Mouse (Mus musculus): ENCODE measurements at regions not wholly inside any gene's neighbourhood (a gene's known extent, or its start where the extent isn't known, plus 50 kb on each side); places are given as distances from the start of the nearest gene placed in this dataset.
"Not testable (repeated sequence)": the region's sequence is repeated elsewhere in the genome, so short reads cannot be mapped to it uniquely, and the experiment has no call there.

- H3K9ac ChIP-seq (ENCODE audit: low read length); H3K4me1 ChIP-seq (ENCODE audit: control insufficient read depth, insufficient read depth, low read length); H3K4me3 ChIP-seq (ENCODE audit: low read length); H3K27me3 ChIP-seq (ENCODE audit: control insufficient read depth, insufficient read depth, low read length); H3K4me2 ChIP-seq (ENCODE audit: low read depth, low read length); H3K36me3 ChIP-seq (ENCODE audit: control insufficient read depth, insufficient read depth); H3K9me3 ChIP-seq (replicated peaks; ENCODE audit: control insufficient read depth, low read length); H3K27ac ChIP-seq (ENCODE audit: low read length); ATAC-seq (replicated peaks; ENCODE audit: extremely low read depth, insufficient read depth, low FRiP score): not testable (repeated sequence)
- WGBS: 72% methylated on average over 3 of the region's 3 CpGs
Observed at GRCm38 (mm10) chrX:77425728-77426102, 85.1 kb upstream of the Tbl1x start.

- H3K27ac ChIP-seq (ENCODE audit: low read length); H3K4me1 ChIP-seq (ENCODE audit: control insufficient read depth, insufficient read depth, low read length); H3K9me3 ChIP-seq (replicated peaks; ENCODE audit: control insufficient read depth, low read length); H3K27me3 ChIP-seq (ENCODE audit: control insufficient read depth, insufficient read depth, low read length); H3K36me3 ChIP-seq (ENCODE audit: control insufficient read depth, insufficient read depth); H3K4me2 ChIP-seq (ENCODE audit: low read depth, low read length); H3K9ac ChIP-seq (ENCODE audit: low read length); ATAC-seq (replicated peaks; ENCODE audit: extremely low read depth, insufficient read depth, low FRiP score); H3K4me3 ChIP-seq (ENCODE audit: low read length): not testable (repeated sequence)
- WGBS: 80% methylated on average over 6 of the region's 6 CpGs
Observed at GRCm38 (mm10) chrX:77426836-77427235, 84.0 kb upstream of the Tbl1x start.

- peak overlapping the region; percentile 62 for H3K27ac ChIP-seq (ENCODE audit: low read length)
- H3K9me3 ChIP-seq (replicated peaks; ENCODE audit: control insufficient read depth, low read length): no peaks in the 10 kb centered on the region; the same call in 1 of the 2 replicates
- H3K4me1 ChIP-seq (ENCODE audit: control insufficient read depth, insufficient read depth, low read length): peaks cover 4% of the 10 kb centered on the region; the same call in 1 of the 2 replicates
- H3K4me2 ChIP-seq (ENCODE audit: low read depth, low read length): no peak overlapping the region
- H3K4me3 ChIP-seq (ENCODE audit: low read length): no peak overlapping the region
- whole genome bisulfite sequencing: 55% methylated on average over 2 of the region's 2 CpGs
- no peak overlapping the region for H3K9ac ChIP-seq (ENCODE audit: low read length)
- H3K36me3 ChIP-seq (ENCODE audit: control insufficient read depth, insufficient read depth): no peaks in the 10 kb centered on the region
- no peak for ATAC-seq (replicated peaks; ENCODE audit: extremely low read depth, insufficient read depth, low FRiP score)
- H3K27me3 ChIP-seq (ENCODE audit: control insufficient read depth, insufficient read depth, low read length): no peaks in the 10 kb centered on the region
Observed at GRCm38 (mm10) chrX:77432001-77432565, 78.7 kb upstream of the Tbl1x start.

- H3K9me3 ChIP-seq (replicated peaks; ENCODE audit: control insufficient read depth, low read length): no peaks in the 10 kb centered on the region; the same call in 1 of the 2 replicates
- H3K4me1 ChIP-seq (ENCODE audit: control insufficient read depth, insufficient read depth, low read length): peaks cover 4% of the 10 kb centered on the region; the same call in 1 of the 2 replicates
- no peaks in the 10 kb centered on the region for H3K36me3 ChIP-seq (ENCODE audit: control insufficient read depth, insufficient read depth)
- peak overlapping the region; percentile 57 for H3K4me2 ChIP-seq (ENCODE audit: low read depth, low read length)
- 9% methylated on average over 28 of the region's 29 CpGs for WGBS
- no peaks in the 10 kb centered on the region for H3K27me3 ChIP-seq (ENCODE audit: control insufficient read depth, insufficient read depth, low read length)
- no peak overlapping the region for H3K9ac ChIP-seq (ENCODE audit: low read length)
- H3K4me3 ChIP-seq (ENCODE audit: low read length): peak overlapping the region; percentile 39
- ATAC-seq (replicated peaks; ENCODE audit: extremely low read depth, insufficient read depth, low FRiP score): peak; percentile 94
- H3K27ac ChIP-seq (ENCODE audit: low read length): peak overlapping the region; percentile 62
Observed at GRCm38 (mm10) chrX:77432846-77433810, 77.7 kb upstream of the Tbl1x start.

- no peak; the same call in 1 of the 2 replicates for ATAC-seq (replicated peaks; ENCODE audit: extremely low read depth, insufficient read depth, low FRiP score)
- Histone ChIP-seq H3K4me3 (ENCODE audit: low read length) (peak overlapping the region; percentile 39), H3K27ac (ENCODE audit: low read length) (peak overlapping the region; percentile 62), H3K27me3 (ENCODE audit: control insufficient read depth, insufficient read depth, low read length) (no peaks in the 10 kb centered on the region), H3K9ac (ENCODE audit: low read length) (no peak overlapping the region), H3K4me1 (ENCODE audit: control insufficient read depth, insufficient read depth, low read length) (peaks cover 4% of the 10 kb centered on the region; the same call in 1 of the 2 replicates), H3K36me3 (ENCODE audit: control insufficient read depth, insufficient read depth) (no peaks in the 10 kb centered on the region), H3K9me3 (replicated peaks; ENCODE audit: control insufficient read depth, low read length) (no peaks in the 10 kb centered on the region; the same call in 1 of the 2 replicates), H3K4me2 (ENCODE audit: low read depth, low read length) (peak overlapping the region; percentile 57)
- WGBS: 10% methylated on average over 3 of the region's 3 CpGs
Observed at GRCm38 (mm10) chrX:77433811-77434192, 77.0 kb upstream of the Tbl1x start.

- Histone ChIP-seq H3K36me3 (ENCODE audit: control insufficient read depth, insufficient read depth) (no peaks in the 10 kb centered on the region), H3K9me3 (replicated peaks; ENCODE audit: control insufficient read depth, low read length) (no peaks in the 10 kb centered on the region), H3K9ac (ENCODE audit: low read length) (no peak overlapping the region), H3K27me3 (ENCODE audit: control insufficient read depth, insufficient read depth, low read length) (no peaks in the 10 kb centered on the region), H3K27ac (ENCODE audit: low read length) (no peak overlapping the region), H3K4me2 (ENCODE audit: low read depth, low read length) (no peak overlapping the region), H3K4me1 (ENCODE audit: control insufficient read depth, insufficient read depth, low read length) (peaks cover 3% of the 10 kb centered on the region; the same call in 1 of the 2 replicates), H3K4me3 (ENCODE audit: low read length) (no peak overlapping the region)
- 44% methylated on average over 3 of the region's 3 CpGs for WGBS
- ATAC-seq (replicated peaks; ENCODE audit: extremely low read depth, insufficient read depth, low FRiP score): no peak
Observed at GRCm38 (mm10) chrX:77443852-77444492, 66.8 kb upstream of the Tbl1x start.

GRCm38 (mm10) chrX:77446755-77447154 lies 64.1 kb upstream of the Tbl1x start:
- Histone ChIP-seq H3K9ac (ENCODE audit: low read length) (no peak overlapping the region), H3K36me3 (ENCODE audit: control insufficient read depth, insufficient read depth) (no peaks in the 10 kb centered on the region), H3K4me1 (ENCODE audit: control insufficient read depth, insufficient read depth, low read length) (peaks cover 3% of the 10 kb centered on the region; the same call in 1 of the 2 replicates), H3K9me3 (replicated peaks; ENCODE audit: control insufficient read depth, low read length) (no peaks in the 10 kb centered on the region), H3K4me2 (ENCODE audit: low read depth, low read length) (no peak overlapping the region), H3K27me3 (ENCODE audit: control insufficient read depth, insufficient read depth, low read length) (no peaks in the 10 kb centered on the region), H3K4me3 (ENCODE audit: low read length) (no peak overlapping the region), H3K27ac (ENCODE audit: low read length) (no peak overlapping the region)
- WGBS: 74% methylated on average over 3 of the region's 3 CpGs
- no peak for ATAC-seq (replicated peaks; ENCODE audit: extremely low read depth, insufficient read depth, low FRiP score)

GRCm38 (mm10) chrX:77451977-77452675 lies 58.7 kb upstream of the Tbl1x start:
- Histone ChIP-seq H3K4me3 (ENCODE audit: low read length) (no peak overlapping the region), H3K27ac (ENCODE audit: low read length) (no peak overlapping the region), H3K4me1 (ENCODE audit: control insufficient read depth, insufficient read depth, low read length) (no peaks in the 10 kb centered on the region), H3K36me3 (ENCODE audit: control insufficient read depth, insufficient read depth) (no peaks in the 10 kb centered on the region), H3K4me2 (ENCODE audit: low read depth, low read length) (no peak overlapping the region), H3K27me3 (ENCODE audit: control insufficient read depth, insufficient read depth, low read length) (no peaks in the 10 kb centered on the region), H3K9ac (ENCODE audit: low read length) (no peak overlapping the region), H3K9me3 (replicated peaks; ENCODE audit: control insufficient read depth, low read length) (no peaks in the 10 kb centered on the region)
- no peak for ATAC-seq (replicated peaks; ENCODE audit: extremely low read depth, insufficient read depth, low FRiP score)
- WGBS: 85% methylated on average over 1 of the region's 1 CpGs

Measured in heart, embryonic 16.5 days (tissue).